Mouse (Mus musculus): ENCODE measurements around the gene Jmjd8.

DNA sequence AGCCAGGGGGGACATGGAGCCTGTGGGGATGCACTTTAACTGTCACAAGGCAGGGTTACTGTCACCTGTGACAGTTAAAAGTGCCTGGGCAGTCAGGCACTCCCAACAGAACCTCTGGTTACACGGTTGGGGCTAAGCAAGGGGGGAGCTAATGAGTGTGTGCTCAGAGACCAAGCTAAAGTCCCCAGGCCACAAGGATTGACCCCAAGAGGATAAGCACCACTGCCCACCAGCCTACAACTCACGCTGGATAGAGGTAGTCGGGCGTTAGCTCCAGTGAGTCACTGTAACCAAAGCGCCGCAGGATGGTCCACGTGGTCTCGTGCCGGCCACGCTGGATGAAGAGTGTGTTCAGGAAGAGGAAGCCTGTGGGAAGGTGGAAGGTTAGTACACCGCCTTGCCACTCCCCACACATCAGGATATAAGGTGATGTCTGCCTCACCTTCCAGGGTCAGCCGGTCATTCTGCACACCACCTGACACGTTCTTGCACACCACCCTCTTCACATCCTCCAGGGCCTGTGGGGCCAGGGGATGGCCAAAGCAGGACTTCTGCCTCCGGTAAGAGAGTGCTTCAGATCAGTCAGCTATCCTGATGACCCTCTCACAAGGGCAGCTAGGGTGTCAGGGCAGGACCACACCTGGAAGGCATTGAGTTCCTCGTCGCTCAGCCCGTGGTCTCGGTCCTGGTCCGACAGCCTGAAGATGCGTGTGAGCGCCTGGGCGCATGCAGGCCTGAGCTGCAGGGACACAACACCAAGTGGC, 12.6 kb downstream of the Jmjd8 start, which contains the start of gene Gm20683:
- TF ChIP-seq CTCF (IDR thresholded peaks at IDR 0.05; ENCODE audit: insufficient read depth, low read length) (no peak), POLR2A (IDR thresholded peaks at IDR 0.05; ENCODE audit: borderline replicate concordance, extremely low read depth, low read depth, low read length) (no peak)

All from lung, adult 2 months (tissue).